Mouse (Mus musculus) skeletal muscle tissue, adult 2 months (tissue): ENCODE measurements around the gene Cldn20.

Source experiments
- DNase-seq: peaks from one replicate; pipeline ENCODE4 v3.0.0-alpha.2; 2012; ENCODE audit warnings: low read depth, low spot score

Gene Cldn20

DNA sequence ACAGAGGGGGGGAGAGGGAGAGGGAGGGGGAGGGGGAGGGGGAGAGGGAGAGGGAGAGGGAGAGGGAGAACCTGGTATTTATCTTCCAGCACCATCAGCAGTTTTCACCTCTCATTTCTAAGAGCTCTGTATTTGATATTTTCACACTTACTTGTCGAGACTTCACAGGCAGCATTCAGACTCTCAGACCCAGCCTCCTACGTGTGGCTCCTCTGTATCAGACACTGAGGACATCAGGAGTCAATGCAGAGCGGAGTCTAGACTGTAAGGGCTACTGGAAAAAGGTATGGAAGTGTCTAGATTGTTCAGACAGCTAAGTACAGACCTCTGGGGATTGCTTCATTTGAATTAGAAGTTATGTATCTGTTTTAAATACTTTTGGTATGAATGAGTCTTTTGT lies 2.8 kb upstream of the Cldn20 start:
- DNase-seq: no peak

DNA sequence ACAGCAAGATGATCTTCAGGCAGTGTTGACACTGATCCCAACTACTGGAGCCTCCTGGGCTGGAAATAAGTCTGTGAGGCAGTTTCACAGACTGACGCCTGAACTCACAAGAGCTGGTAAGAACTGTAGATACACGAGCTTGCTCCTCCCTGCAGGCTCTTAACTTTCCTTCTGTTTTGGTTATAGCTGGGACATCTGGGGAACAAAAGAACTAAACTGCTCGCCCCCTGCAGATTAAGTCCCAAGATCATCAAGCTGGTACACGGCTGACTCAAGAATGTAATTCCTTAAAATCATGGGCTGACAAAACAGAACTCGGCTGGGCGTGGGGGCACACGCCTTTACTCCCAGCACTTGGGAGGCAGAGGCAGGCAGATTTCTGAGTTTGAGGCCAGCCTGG lies 1.8 kb upstream of the Cldn20 start:
- no peak for DNase-seq

DNA sequence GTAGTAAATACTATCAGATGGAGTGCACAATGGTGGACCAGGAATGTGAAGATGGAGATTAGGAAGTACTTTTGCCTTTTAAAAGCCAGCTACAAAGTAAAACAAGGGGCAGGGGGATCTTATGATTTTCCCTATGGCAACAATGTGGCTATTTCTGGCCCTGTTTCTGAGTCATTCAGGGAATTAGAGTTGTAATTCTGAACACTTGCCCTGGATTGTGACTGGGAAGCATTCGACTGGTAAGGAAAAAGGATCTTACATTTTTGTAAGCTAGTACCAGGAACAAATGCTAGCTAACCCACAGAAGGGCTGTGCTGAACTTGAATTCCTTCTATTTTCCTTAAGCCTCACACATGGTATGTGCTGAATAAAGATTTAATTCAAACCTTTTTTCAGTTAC lies 713 bp upstream of the Cldn20 start:
- no peak for DNase-seq

DNA sequence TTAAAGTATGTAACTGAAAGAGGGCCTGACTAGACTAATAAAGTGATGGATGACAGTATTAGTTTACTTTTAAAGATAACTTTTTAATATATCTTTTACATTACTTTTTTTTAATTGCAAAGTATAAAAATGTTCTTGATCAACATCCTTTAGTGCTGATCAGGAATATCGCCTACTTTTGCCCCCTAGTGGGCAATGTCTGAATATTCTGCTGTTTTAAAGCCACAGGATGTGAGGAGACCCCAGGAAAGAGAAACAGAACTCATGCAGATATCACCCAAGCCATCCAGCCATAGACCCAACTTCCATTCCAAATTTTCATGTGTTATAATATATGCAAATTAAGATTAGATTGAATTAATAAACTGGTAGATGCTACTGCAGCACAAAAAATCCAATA lies 1.1 kb downstream of the Cldn20 start:
- DNase-seq: no peak

DNA sequence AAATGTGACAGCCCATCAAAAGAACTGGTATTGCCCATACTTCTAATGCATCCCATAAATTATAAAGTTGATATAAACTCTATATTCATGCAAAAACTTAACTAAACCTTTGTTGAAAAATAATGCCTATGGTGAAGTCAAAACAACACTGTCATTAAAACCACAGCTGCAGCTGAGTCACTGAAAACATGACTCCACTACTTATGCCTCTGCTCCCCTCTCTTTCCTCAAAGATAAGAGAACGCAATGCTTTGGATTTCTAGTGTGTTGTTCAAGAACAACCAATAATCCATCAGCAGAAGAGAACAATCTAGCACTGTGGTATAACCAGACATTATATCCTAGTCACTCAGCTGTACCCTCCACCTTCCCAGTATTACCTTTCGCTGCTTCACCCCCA lies 8.0 kb downstream of the Cldn20 start:
- no peak for DNase-seq

DNA sequence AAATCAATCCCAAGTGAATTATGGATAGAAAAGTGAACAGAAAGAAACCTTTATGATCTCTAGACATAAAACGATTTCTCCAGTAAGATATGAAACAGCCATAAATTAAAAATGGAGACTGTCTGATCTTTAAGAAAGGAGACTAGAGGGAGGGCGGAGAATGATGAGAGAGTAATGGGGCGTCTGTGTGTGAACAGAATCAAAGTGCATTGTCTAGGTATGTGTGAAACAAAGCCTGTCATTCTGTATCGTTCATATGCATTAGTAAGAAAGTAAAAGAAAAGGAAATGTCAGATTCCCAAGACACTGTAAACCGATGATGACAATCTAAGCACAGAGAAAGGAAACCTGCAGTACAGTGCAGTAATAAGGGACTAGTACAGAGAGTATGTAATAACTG lies 8.7 kb downstream of the Cldn20 start:
- no peak for DNase-seq

DNA sequence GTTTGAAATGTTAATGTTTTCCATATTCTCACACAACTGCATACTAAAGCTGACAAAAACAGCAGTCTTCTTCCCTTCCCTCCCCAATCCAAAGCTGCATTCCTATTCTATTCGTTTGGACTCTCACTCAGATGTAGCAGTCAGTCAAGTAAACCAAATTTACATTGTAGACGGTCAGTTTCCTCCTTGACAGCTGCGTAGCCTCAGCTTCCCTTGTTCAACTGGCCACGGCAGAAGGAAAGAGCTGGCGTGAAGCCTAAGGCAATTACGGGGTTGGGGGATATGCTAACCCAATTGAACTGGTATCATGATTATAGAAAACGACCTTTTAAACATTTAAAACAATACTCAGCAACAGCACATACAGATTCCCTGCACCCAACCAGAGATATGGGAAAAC lies 15.4 kb downstream of the Cldn20 start:
- DNase-seq: no peak

DNA sequence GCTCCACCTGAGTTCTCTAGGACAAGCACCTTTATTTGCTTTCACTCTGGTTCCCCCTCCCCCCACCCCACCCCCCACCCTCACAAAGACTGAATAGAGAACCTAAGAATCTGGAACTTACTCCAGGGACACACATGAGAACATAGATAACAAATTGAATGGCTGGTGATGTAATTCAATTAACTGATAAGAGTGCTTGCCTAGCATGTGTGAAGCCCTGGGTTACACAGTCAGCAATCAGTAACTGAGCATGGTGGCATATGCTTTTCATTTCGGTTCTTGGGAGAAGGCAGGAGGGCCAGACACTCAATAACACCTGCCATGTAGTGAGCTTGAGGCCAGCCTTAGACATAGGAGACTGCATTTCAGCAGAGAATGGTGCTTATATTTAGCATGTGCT lies 23.9 kb downstream of the Cldn20 start:
- DNase-seq: no peak

DNA sequence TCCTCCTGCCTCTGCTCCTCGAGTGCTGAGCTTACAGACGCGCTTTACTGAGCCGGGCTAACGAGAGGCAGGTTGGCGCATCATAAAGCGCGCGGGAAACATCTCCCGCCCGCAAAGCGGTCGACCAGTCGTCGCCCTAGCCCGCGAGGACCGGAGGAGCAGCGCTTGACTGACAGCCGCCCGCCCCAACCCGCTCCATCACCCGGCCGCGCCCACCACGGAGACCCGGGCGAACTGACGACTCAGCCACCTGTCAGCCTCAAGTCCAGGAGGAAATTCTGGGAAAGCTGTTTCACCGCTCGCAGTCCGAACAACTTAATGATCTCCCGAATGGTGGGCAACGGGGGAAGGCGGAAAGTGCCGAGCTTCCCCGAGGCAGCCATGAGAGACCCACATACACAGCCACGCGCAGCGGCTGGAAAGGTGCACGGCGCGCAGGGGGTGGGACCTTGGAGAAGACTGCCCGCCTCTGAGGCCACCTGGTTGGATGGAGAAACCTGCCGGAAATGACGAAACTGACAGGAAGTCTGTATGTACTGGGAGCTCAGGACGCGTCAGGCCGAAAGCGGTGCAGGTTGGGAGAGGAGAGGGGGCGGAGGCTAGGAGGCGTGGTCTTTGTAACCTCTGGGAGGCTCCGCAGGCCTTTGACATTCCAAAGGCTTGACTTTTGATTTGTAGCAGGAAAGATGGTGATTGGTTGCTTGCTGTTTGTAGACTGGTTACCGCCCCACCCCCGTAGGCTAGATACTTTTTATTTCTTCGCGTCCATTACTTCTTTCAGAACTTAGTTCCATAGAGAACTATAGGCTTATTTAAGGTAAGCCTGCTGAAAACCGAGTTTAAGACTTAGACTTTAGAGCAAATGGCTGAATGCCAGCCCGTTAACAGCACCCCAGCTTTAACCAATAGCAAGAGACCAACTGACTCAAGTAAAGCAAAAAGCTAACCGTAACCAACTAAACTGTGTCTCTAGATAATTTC lies 25.3 kb downstream of the Cldn20 start, which contains the start of gene Tfb1m:
Gene Tfb1m (minus strand): TSS at position 451 of the 981 bp plus-strand sequence.
- DNase-seq: peak; percentile 98

DNA sequence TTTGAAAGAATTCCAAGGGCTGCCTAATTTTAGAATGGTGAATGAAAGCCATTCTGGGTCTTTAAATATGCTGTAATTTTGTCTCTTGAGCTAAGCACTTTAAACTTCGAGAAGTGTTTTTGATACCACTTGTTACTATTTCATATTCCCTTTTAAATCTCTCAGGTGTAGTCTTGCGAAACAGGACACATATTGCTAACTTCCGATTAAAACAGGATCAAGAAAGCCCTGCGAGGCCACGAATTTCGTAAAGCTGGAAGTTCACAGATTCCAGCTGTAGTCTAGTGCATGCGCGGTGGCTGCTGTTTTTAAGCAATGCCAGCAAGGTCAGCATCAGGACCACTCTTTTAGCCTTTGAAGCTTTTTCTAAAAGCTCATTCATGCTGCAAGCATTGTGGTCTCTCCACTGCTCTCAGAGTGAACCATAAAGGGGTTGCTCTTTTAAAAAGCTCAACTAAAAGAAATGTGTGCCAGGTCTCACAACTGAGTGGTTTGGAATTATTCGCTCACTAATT lies 26.1 kb downstream of the Cldn20 start:
- no peak for DNase-seq

DNA sequence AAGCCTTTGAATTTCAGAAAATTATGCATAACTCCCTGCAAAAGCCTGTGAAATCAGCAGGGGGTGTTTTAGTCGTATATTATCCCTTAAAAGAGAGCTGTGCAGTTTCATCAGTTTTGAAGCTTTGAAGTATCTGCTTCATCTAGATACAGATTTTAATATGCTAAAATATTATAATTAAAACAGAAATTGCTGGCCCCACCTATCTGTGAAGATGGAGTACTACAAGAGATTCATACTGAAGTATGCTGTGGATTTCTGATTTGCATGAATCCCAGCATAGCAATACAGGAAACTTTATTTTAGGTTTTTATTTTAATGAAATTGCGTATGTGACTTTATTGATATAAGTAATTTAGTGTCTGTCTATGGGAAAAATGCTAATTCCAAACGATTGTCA lies 28.2 kb downstream of the Cldn20 start:
- no peak for DNase-seq

DNA sequence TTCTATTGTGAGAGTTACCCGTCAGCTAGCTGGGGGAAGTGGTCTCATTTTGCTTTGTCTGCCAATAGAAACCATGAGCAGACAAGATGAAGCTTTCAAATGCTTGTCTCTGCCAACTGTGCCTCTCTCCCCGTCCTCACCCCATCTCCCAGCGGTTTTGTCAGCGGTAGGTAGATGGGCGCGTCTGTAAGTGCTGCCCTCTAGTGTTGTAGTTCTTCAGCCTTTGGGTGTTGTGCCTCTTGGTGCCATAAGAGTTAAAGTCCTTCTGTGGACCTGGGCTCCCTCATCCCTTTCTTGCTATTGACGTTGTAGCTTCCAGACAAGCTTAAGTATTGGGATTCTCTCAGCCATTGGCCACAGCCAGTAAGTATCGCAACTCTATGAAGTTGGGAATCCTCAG lies 30.1 kb downstream of the Cldn20 start:
- DNase-seq: no peak

DNA sequence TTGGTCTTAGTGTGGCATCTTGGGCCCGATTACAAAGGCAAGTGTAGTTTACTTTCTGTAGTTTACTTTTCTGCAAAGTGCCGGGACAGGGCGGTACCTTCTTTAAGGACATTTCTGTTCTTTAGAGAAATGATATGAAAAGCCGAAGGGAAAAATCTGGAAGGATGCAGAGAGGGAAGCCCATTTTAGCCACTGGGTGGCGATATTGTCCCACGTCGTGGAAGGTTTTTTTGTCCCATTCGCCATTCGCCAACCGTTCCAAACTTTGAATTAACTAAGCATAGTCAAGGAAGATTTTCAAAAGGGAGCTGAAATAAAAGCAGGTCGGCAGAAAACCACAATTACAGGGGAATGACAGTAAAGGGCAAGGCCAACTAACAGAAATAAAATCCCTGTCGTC lies 38.5 kb downstream of the Cldn20 start:
- no peak for DNase-seq
